Mouse (Mus musculus) macrophage (primary cell): ENCODE measurements at regions not wholly inside any gene's neighbourhood (a gene's known extent, or its start where the extent isn't known, plus 50 kb on each side); places are given as distances from the start of the nearest gene placed in this dataset.

ENCODE experiments used
- H3K27ac ChIP-seq: fragments of 350-480 bp; formaldehyde crosslinking; 2 replicates; pipeline ENCODE4 v1.9.0; 2021
- H3K36me3 ChIP-seq: fragments of 350-480 bp; formaldehyde crosslinking; 2 replicates; pipeline ENCODE4 v1.9.0; 2021; ENCODE audit errors: inconsistent target
- H3K4me3 ChIP-seq: fragments of 350-480 bp; formaldehyde crosslinking; 2 replicates; pipeline ENCODE4 v1.9.0; 2021; ENCODE audit errors: inconsistent target
- H3K79me2 ChIP-seq: fragments of 350-480 bp; formaldehyde crosslinking; 2 replicates; pipeline ENCODE4 v1.9.0; 2021; ENCODE audit errors: inconsistent target
- WGBS: methylation state at CpG from one replicate; pipeline ENCODE4 v1.1.7; 2026; ENCODE audit warnings: inconsistent platforms; ENCODE audit not compliant: missing documents; 5-methylcytosine and 5-hydroxymethylcytosine counted together

DNA sequence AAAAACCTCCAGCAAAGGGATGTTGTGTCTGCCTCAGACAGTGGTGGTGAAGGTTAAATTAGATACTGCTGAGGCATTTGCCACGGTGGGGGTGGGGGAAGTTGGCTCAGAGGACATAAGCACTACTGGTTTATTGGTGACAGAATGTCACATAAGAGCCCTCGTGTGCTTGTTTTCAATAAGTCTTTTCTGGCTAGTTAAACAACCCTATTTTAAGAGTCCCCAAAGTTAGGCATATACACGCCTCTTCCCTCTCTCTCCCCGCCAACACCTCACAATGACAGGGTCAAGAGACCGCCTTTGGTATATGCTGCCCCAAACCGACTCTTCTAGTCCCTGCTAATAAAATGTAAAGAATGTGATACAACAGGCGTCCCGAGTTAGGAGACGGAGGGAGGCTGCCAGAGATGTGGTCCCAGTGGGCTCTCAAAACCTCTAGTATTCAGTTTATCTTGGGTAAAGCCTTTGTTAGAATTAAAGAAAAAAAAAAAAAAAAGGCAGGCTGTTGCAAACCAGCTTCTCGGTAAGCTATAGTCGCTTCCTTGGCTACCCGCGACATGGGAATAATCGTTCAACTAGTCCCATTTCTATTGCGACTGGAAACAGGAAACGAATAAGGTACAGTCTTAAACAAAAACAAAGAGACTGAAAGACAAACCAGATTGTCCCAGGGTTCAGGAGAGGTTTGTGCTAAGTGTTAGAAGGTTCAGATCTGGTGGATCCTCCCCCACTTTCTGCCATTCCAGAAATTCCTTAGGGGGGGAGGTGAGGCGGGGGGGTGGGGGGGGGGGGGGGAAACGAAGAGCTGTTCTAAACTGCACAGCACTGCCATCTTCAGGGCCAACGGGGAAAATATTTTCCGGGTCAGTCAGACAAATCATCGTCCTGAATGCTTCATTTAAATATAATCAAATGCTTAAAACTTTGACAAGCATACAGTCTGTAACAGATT is 176.5 kb upstream of the Tank start:
- no peak overlapping the region for H3K27ac ChIP-seq
- no peaks in the 10 kb centered on the region for H3K36me3 ChIP-seq
- H3K4me3 ChIP-seq: peak overlapping the region; percentile 21; the same call in 1 of the 2 replicates
- 18% methylated on average over 18 of the region's 21 CpGs for WGBS
- H3K79me2 ChIP-seq: no peaks in the 10 kb centered on the region

DNA sequence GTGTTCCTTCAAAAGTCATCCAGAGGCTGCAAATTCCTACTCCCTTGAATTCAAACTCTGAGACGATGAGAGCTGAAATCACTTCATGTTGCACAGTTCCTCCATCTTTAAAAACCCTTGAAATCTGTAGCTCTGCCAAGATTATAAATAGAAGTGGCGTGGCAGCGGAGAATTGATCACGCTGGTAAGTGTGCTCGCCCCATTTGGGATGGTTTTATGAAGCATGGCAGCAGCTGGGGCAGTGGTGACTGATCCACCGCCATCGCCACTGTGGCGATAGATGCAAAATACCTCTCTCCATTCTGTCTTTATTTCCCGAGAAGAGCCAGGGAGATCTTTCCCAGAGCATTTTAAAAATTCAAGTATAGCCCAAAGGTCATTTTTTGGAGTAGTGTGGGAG is 179.8 kb upstream of the Tank start:
- Histone ChIP-seq H3K79me2 (no peaks in the 10 kb centered on the region), H3K36me3 (no peaks in the 10 kb centered on the region), H3K27ac (no peak overlapping the region), H3K4me3 (no peak overlapping the region)
- WGBS: 87% methylated on average over 9 of the region's 9 CpGs

DNA sequence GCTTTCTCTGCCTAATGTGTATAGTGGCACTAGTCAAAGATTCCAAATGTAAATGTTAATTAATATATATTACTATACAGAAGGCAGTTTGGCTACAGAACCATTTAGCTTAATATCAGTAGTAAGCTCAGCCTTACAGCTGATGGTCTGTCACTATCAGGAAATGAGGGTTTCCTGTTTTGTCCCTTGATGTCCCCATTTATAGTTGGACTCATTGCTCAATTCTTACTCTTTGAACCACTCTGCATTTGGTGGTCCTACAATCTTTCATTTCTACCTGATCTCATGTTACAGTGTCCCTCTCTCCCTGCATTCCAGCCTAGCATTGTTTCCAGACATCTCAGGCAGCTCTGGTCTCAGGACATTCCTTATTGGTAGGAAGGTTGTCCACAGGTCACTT is 188.8 kb upstream of the Tank start:
- no peaks in the 10 kb centered on the region for H3K36me3 ChIP-seq
- H3K27ac ChIP-seq: no peak overlapping the region
- H3K79me2 ChIP-seq: no peaks in the 10 kb centered on the region
- H3K4me3 ChIP-seq: no peak overlapping the region

DNA sequence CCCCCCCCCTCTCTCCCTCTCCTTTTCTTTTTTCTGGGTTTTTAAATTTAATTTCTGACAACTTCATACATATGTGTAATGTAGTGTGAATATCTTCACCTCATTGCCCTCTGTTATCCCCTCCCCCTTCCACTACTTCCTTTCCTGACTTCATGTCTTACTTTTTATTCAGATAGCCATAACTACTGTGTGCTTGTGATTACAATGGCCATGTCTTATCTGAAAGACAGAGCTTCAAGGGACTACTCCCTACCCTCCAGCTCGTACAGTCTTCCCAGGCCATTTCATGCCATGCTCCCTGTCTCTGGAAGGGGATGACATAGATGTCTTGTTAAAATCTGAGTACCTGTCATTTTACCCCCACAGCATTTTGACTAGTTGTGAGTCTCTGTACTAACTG is 189.2 kb upstream of the Tank start:
- no peaks in the 10 kb centered on the region for H3K79me2 ChIP-seq
- no peak overlapping the region for H3K27ac ChIP-seq
- 47% methylated on average over 1 of the region's 1 CpGs for WGBS
- no peaks in the 10 kb centered on the region for H3K36me3 ChIP-seq
- no peak overlapping the region for H3K4me3 ChIP-seq

DNA sequence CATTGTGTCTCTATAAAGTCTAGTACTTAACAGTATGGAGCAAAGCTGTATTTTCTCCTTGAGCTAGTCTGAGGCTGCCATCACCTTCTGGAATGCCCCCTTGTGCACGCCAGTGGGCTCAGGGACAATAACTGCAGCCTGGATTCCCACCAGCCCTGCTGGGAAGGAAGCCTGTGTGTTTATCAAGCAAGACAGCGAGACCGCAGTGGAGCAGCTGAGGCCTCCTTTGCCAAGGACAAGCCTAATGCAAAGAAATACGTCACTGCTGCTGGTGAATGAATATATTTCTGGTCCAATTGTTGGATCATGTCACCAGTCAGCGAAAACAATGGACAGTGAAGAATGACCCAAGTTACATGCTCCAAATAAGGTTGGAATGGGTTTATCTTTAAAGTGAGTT is 190.8 kb upstream of the Tank start:
- WGBS: 89% methylated on average over 5 of the region's 5 CpGs
- H3K4me3 ChIP-seq: no peak overlapping the region
- H3K36me3 ChIP-seq: no peaks in the 10 kb centered on the region
- no peaks in the 10 kb centered on the region for H3K79me2 ChIP-seq
- no peak overlapping the region for H3K27ac ChIP-seq

DNA sequence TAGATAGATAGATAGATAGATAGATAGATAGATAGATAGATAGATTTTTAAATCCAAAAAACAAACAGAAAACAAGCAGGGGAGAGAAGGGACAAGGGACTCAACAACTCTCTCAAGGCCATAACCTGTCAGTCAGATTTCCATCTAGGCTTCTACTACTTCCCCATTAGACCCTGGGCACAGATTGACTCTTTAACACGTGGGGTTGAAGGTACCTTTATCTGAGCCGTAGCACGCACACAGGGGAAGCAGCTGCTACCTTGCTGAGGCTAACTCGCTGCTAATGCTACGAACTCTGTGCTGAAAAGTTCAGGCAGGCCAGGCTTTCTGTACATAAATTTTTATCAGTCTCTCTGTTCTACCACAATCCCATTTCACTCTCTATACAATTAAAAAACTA is 191.4 kb upstream of the Tank start:
- WGBS: 31% methylated on average over 5 of the region's 5 CpGs
- Histone ChIP-seq H3K36me3 (no peaks in the 10 kb centered on the region), H3K27ac (no peak overlapping the region), H3K4me3 (no peak overlapping the region), H3K79me2 (no peaks in the 10 kb centered on the region)

DNA sequence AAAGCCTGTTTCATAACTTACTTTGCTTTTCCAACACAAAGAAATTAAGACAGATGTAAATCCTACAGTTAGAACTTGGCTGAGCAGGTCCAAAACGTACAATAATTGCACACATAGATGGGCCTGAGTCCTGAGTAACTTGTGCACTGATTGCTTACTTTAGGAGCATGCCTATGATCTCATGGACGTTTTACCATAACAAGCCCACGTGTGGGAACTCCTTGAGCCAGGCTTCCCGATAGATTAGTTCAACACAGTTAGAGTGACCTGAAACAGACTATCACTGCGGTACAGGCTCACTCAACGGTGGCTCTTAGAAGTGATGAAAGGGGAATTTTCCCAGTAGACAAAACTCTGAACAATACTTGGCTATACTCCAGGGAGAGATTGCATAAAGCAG is 193.9 kb upstream of the Tank start:
- no peaks in the 10 kb centered on the region for H3K79me2 ChIP-seq
- 97% methylated on average over 6 of the region's 6 CpGs for whole genome bisulfite sequencing
- H3K36me3 ChIP-seq: no peaks in the 10 kb centered on the region
- no peak overlapping the region for H3K27ac ChIP-seq
- H3K4me3 ChIP-seq: no peak overlapping the region

DNA sequence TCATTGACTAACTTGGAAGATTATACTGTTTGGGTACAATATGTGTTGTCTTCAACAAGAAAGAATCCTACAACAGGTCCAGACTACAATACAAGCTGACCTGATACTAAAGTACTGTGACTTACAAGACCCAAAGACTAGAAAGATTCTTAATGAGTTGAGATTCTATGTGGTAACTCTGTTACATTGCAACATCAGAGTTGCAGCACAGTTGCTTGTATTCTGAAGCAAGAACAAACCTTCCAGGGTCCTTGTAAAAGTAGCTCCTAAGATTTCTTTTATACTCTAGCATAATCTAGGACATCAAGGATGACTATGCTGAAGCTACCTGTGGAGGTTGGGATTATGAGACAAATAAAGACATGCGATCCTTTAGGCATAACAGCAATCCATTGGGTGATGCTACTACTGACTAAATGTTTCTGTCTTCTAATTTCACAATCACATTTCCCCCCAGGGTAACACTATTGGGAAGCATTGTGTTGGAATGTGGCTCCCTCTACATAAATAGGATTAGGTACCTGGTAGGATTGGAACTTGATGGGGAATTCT is 194.6 kb upstream of the Tank start:
- Histone ChIP-seq H3K27ac (no peak overlapping the region), H3K36me3 (no peaks in the 10 kb centered on the region), H3K79me2 (no peaks in the 10 kb centered on the region), H3K4me3 (no peak overlapping the region)
- 92% methylated on average over 1 of the region's 1 CpGs for WGBS

DNA sequence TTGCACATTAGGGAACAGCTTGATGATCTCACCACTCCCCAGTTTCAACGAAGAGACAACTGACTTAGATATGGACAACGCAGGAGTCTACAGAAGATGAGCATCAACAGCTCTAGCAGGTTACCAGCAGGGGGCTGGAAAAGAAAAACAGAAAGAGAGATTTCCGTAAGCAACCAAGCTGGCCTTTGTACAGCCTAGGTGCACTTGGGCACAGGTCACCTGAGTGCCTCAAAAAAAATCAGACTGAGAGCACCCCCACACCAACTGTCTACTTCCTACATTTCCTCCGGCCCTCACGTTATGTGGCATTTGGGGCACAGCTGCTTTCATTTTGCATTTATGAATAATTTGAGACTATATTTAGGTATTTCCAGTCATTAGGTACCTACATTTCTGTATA is 199.3 kb upstream of the Tank start:
- Histone ChIP-seq H3K79me2 (no peaks in the 10 kb centered on the region), H3K36me3 (no peaks in the 10 kb centered on the region), H3K4me3 (no peak overlapping the region), H3K27ac (no peak overlapping the region)
- 47% methylated on average over 5 of the region's 5 CpGs for WGBS

DNA sequence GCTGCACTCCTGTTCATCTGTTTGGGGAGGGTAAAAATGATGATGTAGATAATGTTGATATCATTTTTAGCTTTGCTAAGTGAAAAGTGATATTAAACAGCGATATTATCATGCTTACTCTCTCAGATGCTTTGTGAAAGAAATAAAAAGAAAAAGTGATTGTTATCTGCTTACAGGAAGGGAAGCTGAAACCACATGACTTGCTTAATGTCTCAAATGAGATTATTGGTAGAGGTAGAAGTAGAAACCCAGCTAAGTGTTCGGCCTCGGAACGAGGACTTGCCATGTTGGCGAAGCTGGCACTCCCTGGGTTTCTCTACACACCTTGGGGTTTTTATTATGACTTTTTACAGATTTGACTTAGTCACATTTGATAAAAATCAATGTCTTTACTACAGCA is 200.1 kb upstream of the Tank start:
- no peaks in the 10 kb centered on the region for H3K79me2 ChIP-seq
- H3K36me3 ChIP-seq: no peaks in the 10 kb centered on the region
- no peak overlapping the region for H3K4me3 ChIP-seq
- 56% methylated on average over 5 of the region's 5 CpGs for WGBS
- no peak overlapping the region for H3K27ac ChIP-seq

DNA sequence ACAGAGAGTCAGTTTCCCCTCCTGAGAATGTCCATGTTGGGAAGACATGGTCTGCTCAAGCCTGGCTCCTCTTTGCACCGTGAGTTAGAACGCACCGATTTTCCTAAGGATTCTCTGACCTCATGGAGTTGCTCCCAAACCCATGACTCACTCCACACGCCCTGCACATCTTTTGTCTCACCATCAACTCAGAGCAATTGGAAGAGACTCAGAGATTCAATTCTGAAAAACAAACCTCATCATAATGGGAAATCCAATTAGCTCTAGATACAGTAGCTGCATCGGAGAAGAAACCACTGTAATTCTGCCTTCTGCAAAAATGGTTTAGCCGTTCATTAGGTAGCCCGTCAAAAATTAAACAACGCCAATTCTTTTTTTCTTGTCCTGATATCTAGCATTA is 200.6 kb upstream of the Tank start:
- WGBS: 97% methylated on average over 8 of the region's 8 CpGs
- no peaks in the 10 kb centered on the region for H3K79me2 ChIP-seq
- H3K36me3 ChIP-seq: no peaks in the 10 kb centered on the region
- no peak overlapping the region for H3K4me3 ChIP-seq
- no peak overlapping the region for H3K27ac ChIP-seq

DNA sequence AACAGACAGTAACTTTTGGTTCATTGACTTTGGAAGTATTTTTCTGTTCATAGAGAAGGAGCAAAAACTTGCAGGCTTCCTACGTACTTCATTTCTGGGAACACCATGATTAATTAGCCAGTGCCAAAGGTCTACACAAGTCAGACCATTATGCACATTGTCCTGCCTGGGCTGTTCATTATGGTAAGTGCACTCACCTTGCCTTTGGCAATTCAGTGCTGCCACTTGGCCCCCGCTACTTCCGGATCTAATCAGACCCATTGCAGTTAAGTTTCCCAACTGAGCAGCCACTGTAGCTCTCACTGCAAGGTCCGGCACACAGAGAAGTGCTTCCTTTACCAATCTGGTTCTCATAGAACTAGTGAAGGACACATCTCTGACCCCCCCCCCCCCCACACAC is 215.8 kb upstream of the Tank start:
- Histone ChIP-seq H3K36me3 (no peaks in the 10 kb centered on the region), H3K79me2 (no peaks in the 10 kb centered on the region), H3K4me3 (no peak overlapping the region), H3K27ac (no peak overlapping the region)
- 91% methylated on average over 4 of the region's 4 CpGs for WGBS

DNA sequence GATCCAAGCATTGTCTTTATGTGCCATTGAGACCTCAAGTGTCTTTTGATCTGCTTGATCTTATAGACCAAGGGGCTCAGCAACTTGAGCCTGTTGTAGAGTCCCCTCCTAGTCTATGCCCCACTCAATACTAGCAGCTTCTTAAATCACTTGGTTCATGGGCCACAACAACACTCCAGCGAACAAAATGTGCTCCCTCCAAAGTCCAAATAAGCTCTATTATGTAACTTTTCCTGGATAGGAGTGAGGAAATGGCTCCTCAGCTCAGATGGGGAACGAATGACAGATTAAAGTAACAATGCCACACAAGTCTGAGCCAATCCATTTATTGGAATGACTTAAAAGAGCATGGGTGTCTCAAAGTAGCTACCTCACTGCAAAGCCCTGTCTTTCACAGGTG is 217.0 kb upstream of the Tank start:
- 77% methylated on average over 2 of the region's 2 CpGs for WGBS
- Histone ChIP-seq H3K79me2 (no peaks in the 10 kb centered on the region), H3K27ac (no peak overlapping the region), H3K4me3 (no peak overlapping the region), H3K36me3 (no peaks in the 10 kb centered on the region)

DNA sequence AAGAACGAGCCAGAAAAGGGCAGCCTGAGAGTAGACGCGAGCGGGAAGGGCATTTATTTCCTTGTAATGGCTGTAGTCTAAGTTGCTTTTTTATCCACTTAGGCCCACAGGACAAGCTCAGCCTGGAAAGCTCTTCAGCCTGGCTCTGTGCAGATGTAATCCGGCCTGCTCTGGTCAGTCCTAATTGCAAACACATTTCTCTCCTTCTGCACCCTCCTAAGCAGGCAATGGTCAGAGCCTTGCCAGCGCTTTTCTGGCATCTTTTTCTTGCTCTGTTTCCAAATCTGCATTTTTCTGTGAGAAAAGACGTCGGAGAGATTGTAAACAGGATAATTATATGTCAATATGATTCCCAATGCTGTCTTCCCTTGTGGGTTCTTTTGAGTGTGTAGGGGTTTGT is 224.3 kb upstream of the Tank start:
- no peak overlapping the region for H3K4me3 ChIP-seq
- no peaks in the 10 kb centered on the region for H3K79me2 ChIP-seq
- H3K36me3 ChIP-seq: no peaks in the 10 kb centered on the region
- no peak overlapping the region for H3K27ac ChIP-seq
- WGBS: 94% methylated on average over 6 of the region's 8 CpGs

DNA sequence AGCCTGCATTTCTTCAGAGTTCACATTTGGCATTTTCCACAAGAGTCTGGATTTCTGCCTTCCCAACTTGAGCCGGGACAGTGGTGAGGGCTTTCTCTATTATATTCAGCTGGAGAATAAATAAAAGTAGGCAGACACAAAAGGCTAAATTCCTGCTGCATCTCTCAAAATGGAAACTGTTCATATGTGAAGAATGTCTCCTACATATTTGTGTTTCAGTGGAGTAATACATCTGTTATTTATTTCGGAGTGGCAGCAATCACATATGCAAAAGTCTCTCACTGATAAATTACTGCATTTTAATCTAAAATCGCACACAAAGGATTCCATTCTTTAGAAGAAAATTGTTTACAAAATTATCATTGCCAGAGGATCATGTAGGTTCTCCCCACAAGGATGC is 230.9 kb upstream of the Tank start:
- H3K4me3 ChIP-seq: no peak overlapping the region
- no peaks in the 10 kb centered on the region for H3K36me3 ChIP-seq
- no peaks in the 10 kb centered on the region for H3K79me2 ChIP-seq
- H3K27ac ChIP-seq: no peak overlapping the region
- WGBS: 94% methylated on average over 3 of the region's 3 CpGs
